Mouse (Mus musculus): Measurements from ENCODE around the gene Slc17a6. TPM values are rescaled to one million over a fixed set of nuclear protein-coding genes. Genes with fewer than 3 reads are reported as not detected.
A peak's percentile ranks its signal among the peaks of the same experiment; 100 is the strongest.

The Slc17a6 gene
- total RNA-seq (2021): 10 to 100 TPM; 13.9 to 15.2 TPM
- long read RNA-seq, full-length matches to known transcripts: 2 of 2 reads
- long read RNA-seq, partial matches to known transcripts: 0 of 2 reads
- long read RNA-seq, other reads (novel, unspliced or antisense): 0 of 2 reads

GRCm38 (mm10) chr7:51621694-51622145 lies at the start of gene Slc17a6:
Gene Slc17a6 (plus strand): TSS chr7:51622006.
- no peak for DNase-seq (ENCODE audit: low spot score in 2 of 2)

- DNase-seq (ENCODE audit: low spot score in 2 of 2): peak; percentile 19 to 78
These were observed 21.8 kb upstream of the Slc17a6 start for GRCm38 (mm10) chr7:51600021-51600420.

- no peak for DNase-seq (ENCODE audit: low spot score in 2 of 2)
These were observed 18.1 kb upstream of the Slc17a6 start for GRCm38 (mm10) chr7:51603741-51604140.

- no peak for DNase-seq (ENCODE audit: low spot score in 2 of 2)
These were observed 7.4 kb upstream of the Slc17a6 start for GRCm38 (mm10) chr7:51614404-51614803.

GRCm38 (mm10) chr7:51617941-51618340 lies 3.9 kb upstream of the Slc17a6 start:
- DNase-seq (ENCODE audit: low spot score in 2 of 2): no peak

- no peak for DNase-seq (ENCODE audit: low spot score in 2 of 2)
These were observed 3.4 kb upstream of the Slc17a6 start for GRCm38 (mm10) chr7:51618412-51618811.

- DNase-seq (ENCODE audit: low spot score in 2 of 2): no peak
These were observed 1.8 kb upstream of the Slc17a6 start for GRCm38 (mm10) chr7:51619977-51620376.

GRCm38 (mm10) chr7:51622196-51622595 lies 390 bp downstream of the Slc17a6 start:
- no peak for DNase-seq (ENCODE audit: low spot score in 2 of 2)

- DNase-seq (ENCODE audit: low spot score in 2 of 2): no peak
These were observed 860 bp downstream of the Slc17a6 start for GRCm38 (mm10) chr7:51622666-51623065.

- DNase-seq (ENCODE audit: low spot score in 2 of 2): no peak
These were observed 2.6 kb downstream of the Slc17a6 start for GRCm38 (mm10) chr7:51624336-51624897.

- no peak for DNase-seq (ENCODE audit: low spot score in 2 of 2)
These were observed 3.4 kb downstream of the Slc17a6 start for GRCm38 (mm10) chr7:51625161-51625560.

GRCm38 (mm10) chr7:51625591-51626255 lies 3.9 kb downstream of the Slc17a6 start:
- no peak for DNase-seq (ENCODE audit: low spot score in 2 of 2)

GRCm38 (mm10) chr7:51626451-51627000 lies 4.7 kb downstream of the Slc17a6 start:
- no peak for DNase-seq (ENCODE audit: low spot score in 2 of 2)

- no peak for DNase-seq (ENCODE audit: low spot score in 2 of 2)
These were observed 5.3 kb downstream of the Slc17a6 start for GRCm38 (mm10) chr7:51627001-51627631.

- no peak for DNase-seq (ENCODE audit: low spot score in 2 of 2)
These were observed 5.9 kb downstream of the Slc17a6 start for GRCm38 (mm10) chr7:51627666-51628065.

- DNase-seq (ENCODE audit: low spot score in 2 of 2): no peak
These were observed 6.5 kb downstream of the Slc17a6 start for GRCm38 (mm10) chr7:51628349-51628748.

- DNase-seq (ENCODE audit: low spot score in 2 of 2): no peak
These were observed 7.4 kb downstream of the Slc17a6 start for GRCm38 (mm10) chr7:51629206-51629605.

- no peak for DNase-seq (ENCODE audit: low spot score in 2 of 2)
These were observed 9.4 kb downstream of the Slc17a6 start for GRCm38 (mm10) chr7:51631171-51631570.

GRCm38 (mm10) chr7:51632543-51633229 lies 10.9 kb downstream of the Slc17a6 start:
- no peak for DNase-seq (ENCODE audit: low spot score in 2 of 2)

- no peak for DNase-seq (ENCODE audit: low spot score in 2 of 2)
These were observed 11.5 kb downstream of the Slc17a6 start for GRCm38 (mm10) chr7:51633230-51633844.

- DNase-seq (ENCODE audit: low spot score in 2 of 2): no peak
These were observed 35.3 kb downstream of the Slc17a6 start for GRCm38 (mm10) chr7:51657152-51657551.
